Mouse (Mus musculus) heart, adult 11 months (tissue): ENCODE measurements around the gene Sobp.
A peak's percentile ranks its signal among the peaks of the same experiment; 100 is the strongest.

Experiments used
- DNase-seq: peaks from one replicate; pipeline ENCODE4 v3.0.0; 2022

The Sobp gene

GRCm38 (mm10) chr10:43174326-43175155, at the start of gene Sobp, which contains the start of gene 9030612E09Rik:
Sobp (minus strand) TSS chr10:43174530.
9030612E09Rik (plus strand) TSS chr10:43174704.
- DNase-seq, result peak; percentile 98

DNA sequence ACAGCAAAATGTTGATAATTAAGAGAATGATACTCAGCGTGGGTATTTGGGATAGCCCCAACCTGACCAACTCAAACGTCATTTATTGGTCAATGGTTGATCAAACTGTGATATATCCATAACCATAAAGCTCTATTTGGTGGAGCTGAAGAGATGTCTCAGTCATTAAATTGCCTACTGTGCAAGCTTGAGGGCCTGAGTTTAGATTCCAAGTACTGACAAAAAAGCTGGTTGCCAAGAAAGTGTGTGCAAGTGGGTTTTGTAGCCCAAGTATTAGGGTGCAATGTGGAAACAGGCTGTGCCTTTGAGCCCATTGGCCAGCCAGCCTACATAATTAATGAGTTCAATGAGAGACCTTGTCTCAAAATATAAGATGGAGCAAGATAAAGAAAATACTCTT, 49.1 kb upstream of the Sobp start:
- DNase-seq, result peak; percentile 62

DNA sequence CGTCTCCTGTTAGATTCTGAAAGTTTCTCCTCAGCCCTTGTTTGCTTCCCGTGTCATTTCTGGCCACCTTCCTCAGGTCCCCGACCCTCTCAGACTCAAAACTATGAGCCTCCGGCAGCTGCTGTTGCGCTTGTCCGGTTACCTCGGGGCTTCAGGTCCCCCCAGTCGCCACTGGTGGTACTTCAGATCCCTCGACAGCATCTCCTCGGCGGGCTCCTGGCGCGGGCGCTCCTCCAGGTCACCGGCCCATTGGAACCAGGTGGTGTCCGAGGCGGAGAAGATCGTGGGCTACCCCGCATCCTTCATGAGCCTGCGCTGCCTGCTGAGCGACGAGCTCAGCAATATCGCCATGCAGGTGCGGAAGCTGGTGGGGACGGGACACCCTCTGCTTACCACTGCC, 47.3 kb upstream of the Sobp start:
- DNase-seq, result peak; percentile 95

DNA sequence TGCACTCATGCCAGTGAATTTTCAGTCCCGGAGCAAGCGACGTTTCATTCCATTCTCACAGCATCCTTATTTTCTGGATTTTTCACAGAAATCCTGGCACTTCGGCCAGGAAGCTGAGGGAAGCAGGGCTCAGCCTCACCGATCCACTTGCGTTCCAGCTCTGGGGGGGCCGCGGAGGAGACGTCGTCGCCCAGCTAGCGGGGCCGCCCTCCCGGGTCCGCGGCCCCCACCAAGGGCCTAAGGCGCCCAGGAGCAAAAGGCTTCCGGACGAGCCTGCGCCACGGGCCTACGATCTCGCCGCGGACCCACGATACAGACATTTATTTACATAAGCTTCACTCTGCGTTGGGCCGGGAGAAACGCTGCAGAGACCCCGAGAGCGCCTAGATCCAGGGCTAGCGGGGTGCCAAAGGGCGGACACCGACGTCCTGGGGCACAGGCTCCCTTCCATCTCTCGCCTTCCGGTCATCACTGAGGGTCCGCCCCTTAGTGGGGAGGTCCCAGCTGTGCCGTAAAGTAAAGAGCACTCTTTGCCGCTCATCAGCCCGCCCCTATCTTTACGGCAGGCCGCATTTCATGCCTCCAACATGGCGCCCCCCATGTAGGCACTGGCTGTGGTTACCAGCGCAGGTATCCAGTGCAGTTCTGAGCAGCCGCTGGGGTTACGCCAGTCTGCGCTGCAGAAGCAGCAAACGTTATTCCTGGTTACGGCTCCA, 46.7 kb upstream of the Sobp start, which contains the start of gene Pdss2:
Gene Pdss2, plus strand, starts transcription at position 577 of the 716 bp plus-strand sequence.
- peak; percentile 100 for DNase-seq

- DNase-seq, result no peak
Measured at GRCm38 (mm10) chr10:43220479-43220878, 46.1 kb upstream of the Sobp start.

DNA sequence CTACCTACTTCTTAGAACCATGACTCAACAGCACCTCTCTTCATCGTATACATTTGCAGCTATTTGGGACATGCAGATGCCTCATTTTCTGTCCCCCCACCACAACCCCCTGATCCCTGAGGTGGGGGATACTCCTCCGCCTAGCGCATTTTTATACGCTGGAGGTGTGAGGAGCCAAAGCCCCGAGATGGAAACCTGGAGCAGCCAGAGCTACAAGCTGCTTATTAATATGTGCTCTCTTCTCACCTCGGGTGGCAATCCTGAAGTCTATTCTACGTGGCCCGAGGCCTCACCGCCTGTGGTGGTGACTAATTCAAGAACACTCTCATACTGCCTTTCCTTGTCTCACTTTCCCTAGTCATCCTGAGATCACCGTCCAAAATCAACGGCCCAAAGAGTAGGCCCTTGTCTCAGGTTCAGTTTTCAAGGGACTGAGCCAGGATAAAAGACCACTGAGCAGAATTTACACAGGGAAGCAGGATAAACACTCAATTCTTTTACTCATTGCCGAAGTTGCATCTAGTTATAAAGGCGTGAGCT, 43.1 kb upstream of the Sobp start:
- peak; percentile 66 for DNase-seq

DNA sequence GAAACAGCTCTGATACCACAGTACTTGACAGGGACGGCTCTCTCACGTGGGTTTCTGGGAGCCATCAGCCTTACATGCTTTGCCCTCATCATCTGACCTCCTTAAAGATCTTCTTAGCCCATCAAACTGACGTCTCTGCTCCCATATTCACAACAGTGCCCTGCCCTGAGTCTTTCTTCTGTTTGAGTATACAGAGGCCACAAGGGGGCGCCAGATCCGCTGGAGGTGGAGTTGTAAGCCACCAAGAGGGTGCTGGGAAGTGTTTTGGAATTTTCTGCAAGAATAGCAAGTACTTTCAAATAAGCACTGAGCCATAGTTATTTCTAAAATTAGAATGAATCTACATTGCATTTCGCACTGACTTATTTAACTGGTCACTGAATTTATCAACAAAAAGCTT, 37.5 kb upstream of the Sobp start:
- DNase-seq, result peak; percentile 78

DNA sequence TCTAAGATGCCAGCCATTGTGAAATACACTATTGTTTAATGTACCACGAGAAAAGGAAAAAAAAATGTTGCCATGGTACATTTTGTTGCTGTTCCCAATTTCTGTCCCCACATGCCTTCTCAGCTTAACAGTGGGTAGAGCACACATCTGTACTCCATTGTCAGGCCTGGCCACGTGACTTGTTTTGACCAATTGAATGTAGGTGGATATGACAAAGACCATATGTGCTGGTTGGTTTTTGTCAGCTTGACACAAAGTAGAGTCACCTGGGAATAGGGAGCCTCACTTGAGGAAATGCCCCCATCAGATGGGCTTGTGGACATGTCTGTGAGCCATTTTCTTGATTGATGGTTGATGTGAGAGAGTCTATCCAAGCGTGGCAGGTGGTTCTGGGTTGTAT, 29.5 kb upstream of the Sobp start:
- peak; percentile 77 for DNase-seq

DNA sequence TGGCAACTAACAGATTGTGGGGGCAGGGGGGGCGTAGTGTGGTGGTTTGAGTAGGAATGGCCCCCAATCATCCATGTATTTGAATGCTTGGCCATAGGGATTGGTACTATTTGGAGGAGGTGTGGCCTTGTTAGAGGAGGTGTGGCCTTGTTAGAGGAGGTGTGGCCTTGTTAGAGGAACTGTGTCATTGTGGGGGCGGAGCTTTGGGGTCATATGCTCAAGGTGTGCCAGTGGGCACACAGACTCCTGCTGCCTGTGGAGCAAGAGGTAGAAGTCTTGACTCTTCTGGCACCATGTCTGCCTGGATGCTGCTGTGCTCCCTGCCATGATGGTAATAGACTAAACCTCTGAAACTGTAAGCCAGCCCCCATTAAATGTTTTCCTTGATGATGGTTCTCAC, 25.9 kb upstream of the Sobp start:
- no peak for DNase-seq

DNA sequence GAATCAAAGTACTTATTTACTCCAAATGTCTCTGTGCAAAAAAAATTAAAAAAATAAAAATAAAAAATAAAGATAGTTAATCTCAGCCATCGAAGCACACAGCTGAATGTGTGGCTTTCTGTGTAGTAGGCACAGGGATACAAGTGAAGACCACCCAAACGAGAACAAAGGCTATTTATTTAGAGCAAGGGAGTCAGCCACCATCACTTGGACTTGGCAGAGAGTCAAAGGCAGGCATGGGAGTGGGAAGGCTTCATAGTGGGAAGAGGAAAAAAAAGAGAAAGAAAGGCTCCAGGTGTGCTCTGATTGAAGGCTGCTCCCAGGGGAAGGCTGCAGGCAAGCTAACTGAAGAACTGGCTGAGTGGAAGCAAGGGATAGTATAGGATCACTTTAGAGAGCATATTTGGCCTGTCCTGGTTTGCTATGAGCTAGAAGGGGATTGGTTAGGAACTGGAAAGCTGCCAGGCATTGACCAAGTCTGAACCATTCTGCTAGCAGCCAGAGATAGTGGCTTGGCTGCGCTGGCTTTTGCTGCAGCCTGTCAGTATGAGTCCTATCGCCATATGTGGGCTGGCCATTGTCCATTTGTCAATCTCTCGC, 6.1 kb upstream of the Sobp start:
- peak; percentile 76 for DNase-seq

- peak; percentile 91 for DNase-seq
Measured at GRCm38 (mm10) chr10:43175156-43175601, 849 bp upstream of the Sobp start.

DNA sequence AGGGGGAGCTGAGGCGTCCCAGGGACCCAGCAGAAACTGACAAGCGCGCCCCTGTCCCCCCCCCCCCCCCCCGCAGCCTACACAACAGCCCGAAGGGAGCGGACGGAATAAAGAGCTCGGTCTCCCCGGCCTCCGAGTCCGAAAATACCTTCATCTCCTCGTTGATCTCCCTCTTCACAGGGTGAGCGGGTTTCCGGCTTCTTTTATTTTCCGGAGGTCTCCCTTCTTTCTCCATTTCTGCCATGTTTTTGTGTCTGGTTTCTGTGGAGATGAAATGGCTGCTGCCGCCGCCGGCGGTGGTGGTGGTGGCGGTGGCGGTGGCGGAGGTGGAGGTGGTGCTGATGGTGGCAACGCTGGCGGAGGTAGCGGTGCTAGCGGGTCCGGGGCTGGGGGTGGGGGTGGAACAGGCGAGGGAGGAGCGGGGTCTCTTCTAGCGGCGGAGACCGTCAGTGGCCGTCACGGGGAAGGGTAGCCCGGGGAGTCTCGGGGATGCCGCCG, 453 bp downstream of the Sobp start:
- DNase-seq, result no peak

GRCm38 (mm10) chr10:43173141-43173827, 1.0 kb downstream of the Sobp start:
- peak; percentile 98 for DNase-seq

GRCm38 (mm10) chr10:43172554-43172953, 1.8 kb downstream of the Sobp start:
- DNase-seq, result no peak

- DNase-seq, result no peak
Measured at GRCm38 (mm10) chr10:43172066-43172465, 2.3 kb downstream of the Sobp start.

DNA sequence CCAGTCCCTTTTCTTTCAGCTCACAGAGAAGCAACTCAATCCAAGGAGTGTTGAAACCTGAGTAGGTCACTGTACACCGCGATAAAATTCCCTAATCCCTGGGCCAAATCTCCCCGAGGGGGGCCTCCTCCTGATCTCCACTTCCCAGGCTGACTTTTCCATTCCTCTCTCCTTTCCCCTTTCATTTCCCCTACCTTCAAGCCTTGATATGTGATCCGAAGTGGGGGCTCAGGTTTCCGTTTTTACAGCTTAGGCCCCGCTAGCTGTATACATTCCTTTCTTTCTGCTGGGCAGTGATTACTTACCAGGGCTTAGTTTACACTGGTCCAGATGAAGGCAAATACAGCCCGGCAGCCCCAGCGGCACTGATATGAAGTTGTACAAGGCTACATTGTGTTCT, 3.2 kb downstream of the Sobp start:
- no peak for DNase-seq

DNA sequence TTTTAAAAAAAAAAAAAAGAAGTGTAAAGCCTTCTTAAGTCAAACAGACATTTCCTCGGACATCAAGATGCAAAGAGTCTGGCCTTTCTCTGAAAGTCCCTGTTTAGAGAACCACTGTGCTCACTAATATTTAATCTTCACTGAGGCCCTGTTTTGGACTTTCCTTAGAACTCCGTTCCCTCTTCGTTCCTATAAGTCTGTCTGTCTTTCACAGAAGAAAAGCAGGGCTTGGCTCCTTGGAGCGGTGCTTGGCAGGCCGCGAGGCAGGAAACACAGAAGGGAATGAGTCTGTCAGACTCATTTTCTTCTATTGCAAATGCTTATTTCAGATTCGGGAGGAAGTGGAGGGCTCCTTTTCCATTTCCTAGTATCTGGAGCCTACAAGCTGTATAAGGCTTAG, 5.5 kb downstream of the Sobp start:
- DNase-seq, result peak; percentile 52

- DNase-seq, result peak; percentile 74
Measured at GRCm38 (mm10) chr10:43166817-43167216, 7.5 kb downstream of the Sobp start.

DNA sequence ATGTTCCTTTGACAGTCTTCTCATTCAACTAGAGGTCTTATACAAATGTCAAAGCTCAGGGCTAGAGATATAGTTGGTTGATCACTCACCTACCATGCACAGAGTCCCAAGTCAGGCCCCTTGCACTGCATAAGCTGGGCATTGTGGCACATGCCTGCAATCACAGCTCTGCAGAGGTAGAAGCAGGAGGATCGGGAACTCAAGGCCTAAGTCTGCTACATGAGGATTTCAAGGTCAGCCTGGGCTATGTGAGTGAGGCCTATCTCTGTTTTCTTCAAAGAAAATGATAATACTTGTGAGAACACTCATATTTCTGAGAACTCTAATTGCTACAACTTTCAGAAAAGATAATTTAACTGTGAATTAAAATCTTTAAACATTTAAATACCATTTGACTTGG, 8.2 kb downstream of the Sobp start:
- DNase-seq, result peak; percentile 55

GRCm38 (mm10) chr10:43164406-43164805, 9.9 kb downstream of the Sobp start:
- DNase-seq, result no peak

GRCm38 (mm10) chr10:43162318-43162717, 12.0 kb downstream of the Sobp start:
- peak; percentile 68 for DNase-seq

DNA sequence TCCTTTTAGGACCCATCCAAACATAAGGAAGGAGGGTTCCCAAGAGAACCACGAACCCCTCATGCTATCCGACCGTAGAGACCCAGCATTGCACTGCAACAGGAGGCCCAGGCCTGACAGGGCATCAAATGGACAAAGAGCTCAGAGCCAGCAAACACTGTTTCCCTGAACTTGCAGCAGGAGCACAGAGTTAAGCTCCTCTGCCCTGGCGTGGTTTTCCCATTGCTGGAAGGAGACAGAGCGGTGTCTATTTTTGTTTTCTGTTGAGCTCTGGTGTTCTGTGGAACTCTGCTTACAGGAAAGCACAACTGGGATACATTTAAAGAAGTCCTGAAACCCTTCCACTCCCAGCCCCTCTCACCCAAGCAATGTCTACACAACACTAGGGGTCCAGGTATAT, 15.0 kb downstream of the Sobp start:
- DNase-seq, result peak; percentile 79
